Mouse (Mus musculus) CH12.LX (cell line): Measurements from ENCODE around the gene Cfap300. TPM values are rescaled to one million over a fixed set of nuclear protein-coding genes. Genes with fewer than 3 reads are reported as not detected.

Source experiments
- DNase-seq: peaks from one replicate; pipeline ENCODE4 v3.0.0-alpha.2; 2013; ENCODE audit errors: extremely low read depth
- H3K27ac ChIP-seq: 2 replicates; pipeline ENCODE4 v1.5.1; 2012; ENCODE audit warnings: low read depth, mild to moderate bottlenecking, control low read depth, moderate library complexity; ENCODE audit not compliant: insufficient read depth
- H3K27me3 ChIP-seq: replicated peaks from 2 replicates; pipeline ENCODE3; 2012; ENCODE audit warnings: inconsistent platforms
- H3K36me3 ChIP-seq, 2 experiments: replicated peaks in 1 of 2; 2 replicates each; pipeline versions ENCODE3 to v1.6.1; 2012; ENCODE audit warnings: inconsistent platforms in 1 of 2, low read length in 1 of 2, mild to moderate bottlenecking in 1 of 2, mixed read lengths in 1 of 2, moderate library complexity in 1 of 2; ENCODE audit not compliant: control insufficient read depth in 1 of 2, insufficient read depth in 1 of 2
- H3K4me1 ChIP-seq, 2 experiments: 2 replicates each; pipeline ENCODE4 v1.6.1; 2012; ENCODE audit warnings: inconsistent platforms in 1 of 2, moderate library complexity in 1 of 2; ENCODE audit not compliant: insufficient read depth in 2 of 2, control insufficient read depth in 1 of 2
- H3K4me2 ChIP-seq: 2 replicates; pipeline ENCODE4 v1.6.1; 2012; ENCODE audit warnings: low read depth, mild to moderate bottlenecking, control low read depth; ENCODE audit not compliant: poor library complexity, insufficient read depth, severe bottlenecking
- H3K4me3 ChIP-seq, 3 experiments: fragments of 150-350 bp in 1 of 3; sonication (generic) in 1 of 3; replicated peaks in 1 of 3; 2 replicates each; pipeline versions ENCODE3 to v1.5.1; 2011 to 2012; ENCODE audit warnings: low read depth in 2 of 3, low read length in 2 of 3, mild to moderate bottlenecking in 2 of 3, moderate library complexity in 2 of 3, control low read depth in 1 of 3, improper control_type of control experiment in 1 of 3, inconsistent platforms in 1 of 3, mixed read lengths in 1 of 3; ENCODE audit not compliant: poor library complexity in 1 of 3
- H3K79me2 ChIP-seq: replicated peaks from 2 replicates; pipeline ENCODE4 v1.6.1; 2012; ENCODE audit warnings: mild to moderate bottlenecking, moderate library complexity; ENCODE audit not compliant: control insufficient read depth, poor library complexity, insufficient read depth, severe bottlenecking; ENCODE audit errors: extremely low read depth
- H3K9ac ChIP-seq: 2 replicates; pipeline ENCODE4 v1.6.1; 2012; ENCODE audit warnings: low read depth, mild to moderate bottlenecking, control low read depth, moderate library complexity; ENCODE audit not compliant: insufficient read depth
- H3K9me3 ChIP-seq: replicated peaks from 2 replicates; pipeline ENCODE3; 2012; ENCODE audit warnings: low read length, inconsistent platforms, mixed read lengths
- BHLHE40 ChIP-seq: IDR thresholded peaks from 2 replicates; pipeline ENCODE4 v1.6.1; 2011; ENCODE audit warnings: mild to moderate bottlenecking, low read depth, low read length, improper control_type of control experiment
- CHD1 ChIP-seq: IDR thresholded peaks from 2 replicates; pipeline ENCODE4 v1.6.1; 2012; ENCODE audit warnings: low read depth, low read length, improper control_type of control experiment, inconsistent platforms
- CTCF ChIP-seq, 2 experiments: IDR thresholded peaks in 1 of 2; conservative IDR thresholded peaks in 1 of 2; 2 replicates each; pipeline ENCODE4 v1.5.1; 2011 to 2012; ENCODE audit warnings: low read depth in 2 of 2, low read length in 2 of 2, improper control_type of control experiment in 1 of 2, inconsistent platforms in 1 of 2, mild to moderate bottlenecking in 1 of 2, moderate library complexity in 1 of 2
- E2F4 ChIP-seq: IDR thresholded peaks from 2 replicates; pipeline ENCODE4 v1.6.1; 2011; ENCODE audit warnings: low read depth, low read length, improper control_type of control experiment; ENCODE audit not compliant: insufficient replicate concordance
- IRF4 ChIP-seq: IDR thresholded peaks from 2 replicates; pipeline ENCODE4 v1.6.1; 2014; ENCODE audit warnings: low read depth, mild to moderate bottlenecking, inconsistent platforms, low read length, improper control_type of control experiment
- JUN ChIP-seq: IDR thresholded peaks from 2 replicates; pipeline ENCODE4 v1.6.1; 2011; ENCODE audit warnings: low read depth, mild to moderate bottlenecking, low read length, improper control_type of control experiment, moderate library complexity; ENCODE audit not compliant: insufficient read depth
- JUND ChIP-seq: conservative IDR thresholded peaks from 2 replicates; pipeline ENCODE4 v1.6.1; 2011; ENCODE audit warnings: low read depth, low read length, improper control_type of control experiment
- MAFK ChIP-seq: IDR thresholded peaks from 2 replicates; pipeline ENCODE4 v1.6.1; 2011; ENCODE audit warnings: low read length, improper control_type of control experiment; ENCODE audit not compliant: insufficient replicate concordance
- MAX ChIP-seq: IDR thresholded peaks from 2 replicates; pipeline ENCODE4 v1.6.1; 2011; ENCODE audit warnings: low read length, improper control_type of control experiment
- MEF2A ChIP-seq: IDR thresholded peaks from 2 replicates; pipeline ENCODE4 v1.6.1; 2014; ENCODE audit warnings: low read depth, mild to moderate bottlenecking, inconsistent platforms, low read length, improper control_type of control experiment, borderline replicate concordance
- MXI1 ChIP-seq: IDR thresholded peaks from 2 replicates; pipeline ENCODE4 v1.6.1; 2011; ENCODE audit warnings: mild to moderate bottlenecking, low read depth, low read length, improper control_type of control experiment
- PAX5 ChIP-seq: IDR thresholded peaks from 2 replicates; pipeline ENCODE4 v1.6.1; 2012; ENCODE audit warnings: low read length, inconsistent platforms, mixed read lengths
- POLR2A ChIP-seq: IDR thresholded peaks from 2 replicates; pipeline ENCODE4 v1.6.1; 2011; ENCODE audit warnings: low read depth, mild to moderate bottlenecking, improper control_type of control experiment, low read length
- RAD21 ChIP-seq: IDR thresholded peaks from 2 replicates; pipeline ENCODE4 v1.6.1; 2011; ENCODE audit warnings: low read depth, mild to moderate bottlenecking, low read length, improper control_type of control experiment, moderate library complexity
- RCOR1 ChIP-seq: conservative IDR thresholded peaks from 2 replicates; pipeline ENCODE4 v1.6.1; 2012; ENCODE audit warnings: low read depth, mild to moderate bottlenecking, inconsistent platforms, low read length, improper control_type of control experiment
- SIN3A ChIP-seq: IDR thresholded peaks from 2 replicates; pipeline ENCODE4 v1.6.1; 2012; ENCODE audit warnings: low read length, improper control_type of control experiment, inconsistent platforms
- SMC3 ChIP-seq: IDR thresholded peaks from 2 replicates; pipeline ENCODE4 v1.6.1; 2011; ENCODE audit warnings: low read depth, low read length, improper control_type of control experiment
- USF2 ChIP-seq: conservative IDR thresholded peaks from 2 replicates; pipeline ENCODE4 v1.6.1; 2011; ENCODE audit warnings: low read depth, low read length, improper control_type of control experiment
- ZC3H11A ChIP-seq: IDR thresholded peaks from 2 replicates; pipeline ENCODE4 v1.6.1; 2012; ENCODE audit warnings: low read depth, mild to moderate bottlenecking, inconsistent platforms, low read length, improper control_type of control experiment
- ZKSCAN1 ChIP-seq: IDR thresholded peaks from 2 replicates; pipeline ENCODE4 v1.6.1; 2012; ENCODE audit warnings: low read depth, inconsistent platforms, low read length, improper control_type of control experiment, borderline replicate concordance
- ZMIZ1 ChIP-seq: IDR thresholded peaks from 2 replicates; pipeline ENCODE4 v1.6.1; 2012; ENCODE audit warnings: low read depth, mild to moderate bottlenecking, inconsistent platforms, low read length, improper control_type of control experiment
- ZNF384 ChIP-seq: IDR thresholded peaks from 2 replicates; pipeline ENCODE4 v1.6.1; 2012; ENCODE audit warnings: low read depth, low read length, improper control_type of control experiment, inconsistent platforms
- dilution Hi-C: fragments of 300-500 bp; cut with MboI; formaldehyde crosslinking; loops from 2 replicates; pipeline ENCODE4 v1.14.3; 2020; ENCODE audit warnings: low sequenced_read_pairs; ENCODE audit not compliant: extremely low pct_unique_long_range_greater_than_20kb, extremely low pct_ligation_motif_present
- in situ Hi-C: fragments of 300-500 bp; cut with MboI; formaldehyde crosslinking; loops from 3 replicates; pipeline ENCODE4 v1.14.3; 2019; ENCODE audit warnings: low sequenced_read_pairs, low pct_ligation_motif_present, low pct_unique_long_range_greater_than_20kb, mixed read lengths
- polyA plus RNA-seq: library from polyadenylated mRNA; unstranded; fragments of >175 nt; gene quantifications from 2 replicates; pipeline ENCODE4 v1.2.1, GENCODE M21; 2012; ENCODE audit warnings: low read depth; ENCODE audit not compliant: insufficient read length
- total RNA-seq, 2 experiments: library from RNA; depleted of rRNA; stranded (reverse); fragments of 300-350 nt in 1 of 2; fragments of >200 nt in 1 of 2; gene quantifications; 2 replicates each; pipeline ENCODE4 v1.2.3; 2012 to 2014

Gene Cfap300
- total and polyA plus RNA-seq, 3 experiments, result 5.3 to 9.1 (median 5.5) TPM

DNA sequence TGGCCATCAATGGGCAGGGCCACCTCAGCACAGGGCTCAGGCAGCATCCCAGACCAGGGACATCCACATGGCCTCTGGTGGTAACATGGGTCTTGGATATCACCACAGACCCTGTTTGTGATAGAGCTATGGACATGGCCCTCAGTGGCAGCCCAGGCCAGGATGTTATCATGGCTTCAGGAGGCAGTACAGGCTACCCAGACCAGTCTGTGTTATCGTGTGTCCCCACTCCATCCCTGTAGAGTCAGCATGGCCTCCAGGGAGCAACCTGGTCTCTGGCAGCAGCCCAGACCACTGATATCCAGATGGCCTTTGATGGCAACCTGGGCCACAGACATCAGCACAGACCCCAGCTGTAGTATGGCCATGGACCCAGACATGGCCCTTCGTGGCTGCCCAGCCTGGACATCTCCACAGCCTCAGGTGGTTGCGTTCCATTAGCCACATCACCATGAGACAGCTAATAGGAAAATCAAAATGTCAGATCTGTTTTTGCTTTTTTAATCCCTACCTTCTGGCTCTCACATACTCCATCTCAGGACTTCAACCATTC is 30.7 kb upstream of the Cfap300 start:
- dilution Hi-C loops (no loop called here), in situ Hi-C loops (no loop called here)
- Histone ChIP-seq H3K4me3 (no peak overlapping the region), H3K79me2 (no peaks in the 10 kb centered on the region), H3K27me3 (no peaks in the 10 kb centered on the region), H3K36me3 (no peaks in the 10 kb centered on the region), H3K9me3 (no peaks in the 10 kb centered on the region), H3K4me2 (no peak overlapping the region), H3K27ac (no peak overlapping the region), H3K9ac (no peak overlapping the region), H3K4me1 (no peaks in the 10 kb centered on the region)
- DNase-seq, result no peak
- TF ChIP-seq SMC3 (no peak), MEF2A (no peak), E2F4 (no peak), CTCF (conservative IDR thresholded peaks at IDR 0.05 in 1 of 2, IDR thresholded peaks at IDR 0.05 in 1 of 2; ENCODE audit: low read depth in 2 of 2, low read length in 2 of 2) (no peak), ZC3H11A (no peak), CHD1 (no peak), MXI1 (no peak), RAD21 (no peak), BHLHE40 (no peak), RCOR1 (no peak), JUN (no peak), ZKSCAN1 (no peak), MAFK (no peak), USF2 (no peak), POLR2A (no peak), ZMIZ1 (no peak), JUND (no peak)

DNA sequence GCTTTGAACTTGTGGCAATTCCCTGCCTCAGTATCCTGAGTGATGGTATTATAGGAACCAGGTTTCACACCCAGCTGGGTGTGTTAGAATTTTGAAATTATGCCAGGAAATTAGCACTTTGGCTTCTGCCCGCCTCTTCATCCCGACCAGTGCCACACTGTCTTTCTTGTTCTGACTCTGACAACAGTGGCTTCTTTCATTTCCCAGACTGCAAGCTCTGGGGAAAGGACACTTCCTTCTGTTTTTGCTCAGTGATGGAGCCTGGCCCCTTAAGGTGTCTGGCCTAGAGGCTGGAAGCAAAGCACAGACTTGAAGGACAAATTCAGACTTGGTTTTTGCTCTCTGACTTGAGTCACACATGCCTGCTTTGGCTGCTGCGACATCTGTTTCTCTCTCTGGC is 17.0 kb upstream of the Cfap300 start:
- TF ChIP-seq ZC3H11A (no peak), JUND (no peak), RAD21 (no peak), BHLHE40 (no peak), JUN (no peak), SIN3A (no peak), RCOR1 (no peak), ZKSCAN1 (no peak), MAFK (no peak), USF2 (no peak), ZMIZ1 (no peak), MAX (no peak), ZNF384 (no peak), PAX5 (no peak), IRF4 (no peak)
- TF ChIP-seq, all 38 proteins: peak for 0
- H3K4me2 ChIP-seq, result no peak overlapping the region
- no peaks in the 10 kb centered on the region; a peak in 1 of 4 replicates for H3K4me1 ChIP-seq
- H3K27me3 ChIP-seq, result no peaks in the 10 kb centered on the region
- H3K27ac ChIP-seq, result no peak overlapping the region
- in situ Hi-C loops, result no loop called here
- H3K4me3 ChIP-seq, result no peak overlapping the region
- H3K9me3 ChIP-seq, result no peaks in the 10 kb centered on the region
- H3K79me2 ChIP-seq, result no peaks in the 10 kb centered on the region
- no peak for DNase-seq
- H3K9ac ChIP-seq, result no peak overlapping the region
- dilution Hi-C loops, result no loop called here
- H3K36me3 ChIP-seq, result no peaks in the 10 kb centered on the region
